Mouse (Mus musculus) CH12.LX (cell line): ENCODE results near the gene Plcb1.

Source experiments
- CHD1 ChIP-seq: IDR thresholded peaks from 2 replicates; pipeline ENCODE4 v1.6.1; 2012; ENCODE audit warnings: low read depth, low read length, improper control_type of control experiment, inconsistent platforms
- CTCF ChIP-seq, 2 experiments: IDR thresholded peaks in 1 of 2; conservative IDR thresholded peaks in 1 of 2; 2 replicates each; pipeline ENCODE4 v1.5.1; 2011 to 2012; ENCODE audit warnings: low read depth in 2 of 2, low read length in 2 of 2, improper control_type of control experiment in 1 of 2, inconsistent platforms in 1 of 2, mild to moderate bottlenecking in 1 of 2, moderate library complexity in 1 of 2
- E2F4 ChIP-seq: IDR thresholded peaks from 2 replicates; pipeline ENCODE4 v1.6.1; 2011; ENCODE audit warnings: low read depth, low read length, improper control_type of control experiment; ENCODE audit not compliant: insufficient replicate concordance
- EP300 ChIP-seq: IDR thresholded peaks from 2 replicates; pipeline ENCODE4 v1.6.1; 2011; ENCODE audit warnings: low read length, improper control_type of control experiment
- GABPA ChIP-seq: IDR thresholded peaks from 2 replicates; pipeline ENCODE4 v1.6.1; 2012; ENCODE audit warnings: low read depth, low read length, improper control_type of control experiment, inconsistent platforms; ENCODE audit not compliant: insufficient replicate concordance
- IRF4 ChIP-seq: IDR thresholded peaks from 2 replicates; pipeline ENCODE4 v1.6.1; 2014; ENCODE audit warnings: low read depth, mild to moderate bottlenecking, inconsistent platforms, low read length, improper control_type of control experiment
- MXI1 ChIP-seq: IDR thresholded peaks from 2 replicates; pipeline ENCODE4 v1.6.1; 2011; ENCODE audit warnings: mild to moderate bottlenecking, low read depth, low read length, improper control_type of control experiment
- NELFE ChIP-seq: IDR thresholded peaks from 2 replicates; pipeline ENCODE4 v1.6.1; 2011; ENCODE audit warnings: low read depth, low read length, improper control_type of control experiment
- POLR2A ChIP-seq: IDR thresholded peaks from 2 replicates; pipeline ENCODE4 v1.6.1; 2011; ENCODE audit warnings: low read depth, mild to moderate bottlenecking, improper control_type of control experiment, low read length
- POLR2AphosphoS2 ChIP-seq: IDR thresholded peaks from 2 replicates; pipeline ENCODE4 v1.6.1; 2011; ENCODE audit warnings: low read depth, low read length, improper control_type of control experiment
- RCOR1 ChIP-seq: conservative IDR thresholded peaks from 2 replicates; pipeline ENCODE4 v1.6.1; 2012; ENCODE audit warnings: low read depth, mild to moderate bottlenecking, inconsistent platforms, low read length, improper control_type of control experiment
- USF1 ChIP-seq: IDR thresholded peaks from 2 replicates; pipeline ENCODE4 v1.6.1; 2014; ENCODE audit warnings: low read depth, mild to moderate bottlenecking, inconsistent platforms, low read length, improper control_type of control experiment
- ZC3H11A ChIP-seq: IDR thresholded peaks from 2 replicates; pipeline ENCODE4 v1.6.1; 2012; ENCODE audit warnings: low read depth, mild to moderate bottlenecking, inconsistent platforms, low read length, improper control_type of control experiment
- ZNF384 ChIP-seq: IDR thresholded peaks from 2 replicates; pipeline ENCODE4 v1.6.1; 2012; ENCODE audit warnings: low read depth, low read length, improper control_type of control experiment, inconsistent platforms

- TF ChIP-seq CTCF (conservative IDR thresholded peaks at IDR 0.05 in 1 of 2, IDR thresholded peaks at IDR 0.05 in 1 of 2; ENCODE audit: low read depth in 2 of 2, low read length in 2 of 2): no peak
- no peak for TF ChIP-seq MXI1
- no peak for TF ChIP-seq RCOR1
- no peak for TF ChIP-seq USF1
- no peak for TF ChIP-seq POLR2A
- no peak for TF ChIP-seq E2F4
- no peak for TF ChIP-seq POLR2AphosphoS2
- no peak for TF ChIP-seq GABPA
- no peak for TF ChIP-seq CHD1
- no peak for TF ChIP-seq NELFE
- TF ChIP-seq ZC3H11A: no peak
- TF ChIP-seq EP300: no peak
- TF ChIP-seq IRF4: no peak
- no peak for TF ChIP-seq ZNF384
These were observed 233.7 kb downstream of the Plcb1 start for GRCm38 (mm10) chr2:135019588-135019987.
